18 mouse cellular contexts compared by ENCODE assay signal in genomic region chr8:54864761-54865064, GRCm38 (mm10). TPM values are rescaled to one million over a fixed set of nuclear protein-coding genes. Genes with fewer than 3 reads are reported as not detected.
DNase-seq lines count a peak whose midpoint lies in the region; ATAC-seq and TF ChIP-seq lines count a peak whose summit lies in the region.
"Had no signal": no experiment of that assay in that cellular context is flagged by ENCODE, and none has a peak within 500 bp of the region (broad histone marks: within the 10 kb centered on the region; RNA-seq: fewer than 3 reads in every experiment).

No protein-coding gene starts in this region.

- H3K4me3 ChIP-seq in hindbrain, embryonic 14.5 days (replicated peaks; ENCODE audit: low read length): no peak overlapping the region
- H3K4me3 ChIP-seq in hindbrain, embryonic 12.5 days: no peak overlapping the region
- no peak overlapping the region for H3K4me3 ChIP-seq in forebrain, embryonic 16.5 days (replicated peaks; ENCODE audit: low read length)
- no peak overlapping the region for H3K4me3 ChIP-seq in midbrain, embryonic 16.5 days (ENCODE audit: low read depth, low read length)
- H3K4me3 ChIP-seq: embryonic facial prominence, embryonic 10.5 days; neural tube, embryonic 12.5 days had no signal

- peaks cover 10% of the 10 kb centered on the region for H3K4me1 ChIP-seq in hindbrain, embryonic 14.5 days (replicated peaks; ENCODE audit: control insufficient read depth, insufficient read depth, low read length)
- H3K4me1 ChIP-seq in hindbrain, embryonic 12.5 days: no peaks in the 10 kb centered on the region
- peaks cover 8% of the 10 kb centered on the region for H3K4me1 ChIP-seq in forebrain, embryonic 16.5 days (replicated peaks; ENCODE audit: control insufficient read depth, insufficient read depth, low read length)
- peaks cover 12% of the 10 kb centered on the region for H3K4me1 ChIP-seq in midbrain, embryonic 16.5 days (ENCODE audit: control insufficient read depth, insufficient read depth, low read length)
- H3K4me1 ChIP-seq: embryonic facial prominence, embryonic 10.5 days; neural tube, embryonic 12.5 days had no signal

- no peak for DNase-seq in hindbrain, embryonic 14.5 days (ENCODE audit: low spot score)
- peak; percentile 83 for DNase-seq in brain, embryonic 14.5 days (ENCODE audit: low read depth)
- no peak for DNase-seq in cerebellum, postnatal 10 days
- DNase-seq: adrenal gland, postnatal 14 days; B cell, adult 2 months; cerebellum, postnatal 14 days; gastrocnemius, postnatal 36 days; heart, postnatal 10 days; kidney, postnatal 4 days; liver; liver, postnatal 0 days; lung, postnatal 4 days had no signal

- H3K4me2 ChIP-seq in hindbrain, embryonic 14.5 days (replicated peaks): no peak overlapping the region; the same call in 1 of the 2 replicates
- no peak overlapping the region for H3K4me2 ChIP-seq in hindbrain, embryonic 12.5 days (replicated peaks)
- no peak overlapping the region for H3K4me2 ChIP-seq in forebrain, embryonic 16.5 days (ENCODE audit: low read length)
- peak overlapping the region; percentile 5; the same call in 1 of the 2 replicates for H3K4me2 ChIP-seq in midbrain, embryonic 16.5 days (ENCODE audit: low read length)
- H3K4me2 ChIP-seq: neural tube, embryonic 12.5 days had no signal

- H3K36me3 ChIP-seq in hindbrain, embryonic 14.5 days (replicated peaks; ENCODE audit: control insufficient read depth, insufficient read depth): no peaks in the 10 kb centered on the region
- H3K36me3 ChIP-seq in hindbrain, embryonic 12.5 days: no peaks in the 10 kb centered on the region
- H3K36me3 ChIP-seq in forebrain, embryonic 16.5 days (ENCODE audit: control insufficient read depth, insufficient read depth): no peaks in the 10 kb centered on the region
- no peaks in the 10 kb centered on the region for H3K36me3 ChIP-seq in midbrain, embryonic 16.5 days (ENCODE audit: control insufficient read depth, insufficient read depth, low read length)
- H3K36me3 ChIP-seq: embryonic facial prominence, embryonic 10.5 days; neural tube, embryonic 12.5 days had no signal

- WGBS in hindbrain, embryonic 14.5 days: 45% methylated on average over 1 of the region's 1 CpGs
- 48% methylated on average over 1 of the region's 1 CpGs for WGBS in hindbrain, embryonic 12.5 days
- 33% methylated on average over 1 of the region's 1 CpGs for WGBS in forebrain, embryonic 16.5 days
- WGBS in midbrain, embryonic 16.5 days: 19% methylated on average over 1 of the region's 1 CpGs

- no peak overlapping the region for H3K9ac ChIP-seq in hindbrain, embryonic 14.5 days
- H3K9ac ChIP-seq in hindbrain, embryonic 12.5 days: no peak overlapping the region
- no peak overlapping the region for H3K9ac ChIP-seq in forebrain, embryonic 16.5 days (replicated peaks; ENCODE audit: low read depth, low read length)
- H3K9ac ChIP-seq in midbrain, embryonic 16.5 days (ENCODE audit: low read depth, low read length): no peak overlapping the region
- H3K9ac ChIP-seq: liver, postnatal 0 days; neural tube, embryonic 12.5 days had no signal

- H3K27ac ChIP-seq in hindbrain, embryonic 14.5 days: peak overlapping the region; percentile 72
- no peak overlapping the region for H3K27ac ChIP-seq in hindbrain, embryonic 12.5 days
- H3K27ac ChIP-seq in forebrain, embryonic 16.5 days (ENCODE audit: low read length): peak overlapping the region; percentile 62
- peak overlapping the region; percentile 75 for H3K27ac ChIP-seq in midbrain, embryonic 16.5 days (ENCODE audit: low read length)
- H3K27ac ChIP-seq: embryonic facial prominence, embryonic 10.5 days; neural tube, embryonic 12.5 days had no signal

- ATAC-seq in hindbrain, embryonic 14.5 days (ENCODE audit: low FRiP score): no peak
- no peak for ATAC-seq in hindbrain, embryonic 12.5 days (ENCODE audit: low FRiP score)
- ATAC-seq in forebrain, embryonic 16.5 days: peak; percentile 75
- peak; percentile 70; the same call in 1 of the 2 replicates for ATAC-seq in midbrain, embryonic 16.5 days
- ATAC-seq in inflammation-experienced regulatory T-cells, adult 6 months: no peak
- ATAC-seq: liver, postnatal 0 days had no signal

- no peaks in the 10 kb centered on the region for H3K9me3 ChIP-seq in hindbrain, embryonic 14.5 days (ENCODE audit: control insufficient read depth, low read length)
- no peaks in the 10 kb centered on the region for H3K9me3 ChIP-seq in hindbrain, embryonic 12.5 days (replicated peaks)
- H3K9me3 ChIP-seq in forebrain, embryonic 16.5 days (ENCODE audit: control insufficient read depth, low read length): no peaks in the 10 kb centered on the region
- H3K9me3 ChIP-seq in midbrain, embryonic 16.5 days (replicated peaks; ENCODE audit: control insufficient read depth, low read length, poor library complexity, severe bottlenecking): no peaks in the 10 kb centered on the region; the same call in 1 of the 2 replicates
- H3K9me3 ChIP-seq: embryonic facial prominence, embryonic 10.5 days; neural tube, embryonic 12.5 days had no signal

- no peak for TF ChIP-seq POLR2A in brain, embryonic 14.5 days (IDR thresholded peaks at IDR 0.05; ENCODE audit: borderline replicate concordance, extremely low read depth, insufficient read depth, insufficient read length, poor library complexity, severe bottlenecking)

- TF ChIP-seq CTCF in brain, embryonic 14.5 days (IDR thresholded peaks at IDR 0.05; ENCODE audit: borderline replicate concordance, extremely low read depth, insufficient read depth, insufficient read length): no peak

- H3K27me3 ChIP-seq in hindbrain, embryonic 14.5 days (ENCODE audit: control insufficient read depth, insufficient read depth, low read length): no peaks in the 10 kb centered on the region
- no peaks in the 10 kb centered on the region for H3K27me3 ChIP-seq in hindbrain, embryonic 12.5 days
- H3K27me3 ChIP-seq in forebrain, embryonic 16.5 days (replicated peaks; ENCODE audit: control insufficient read depth, insufficient read depth, low read length): no peaks in the 10 kb centered on the region
- H3K27me3 ChIP-seq in midbrain, embryonic 16.5 days (ENCODE audit: control insufficient read depth, insufficient read depth, low read depth, low read length): no peaks in the 10 kb centered on the region
- H3K27me3 ChIP-seq: neural tube, embryonic 12.5 days had no signal

RNA-seq across cellular contexts. Expression of gene Wdr17, which starts 22.3 kb away (rescaled TPM):
- polyA plus RNA-seq in hindbrain, embryonic 14.5 days (2014; fragmentation: Nextera tagmentation; extraction: Ambion mirVana): 13.4 and 16.8 TPM in 2 replicates
- polyA plus RNA-seq in hindbrain, embryonic 12.5 days (2016; fragmentation: Nextera tagmentation; extraction: Ambion mirVana): 5.7 and 8.0 TPM in 2 replicates
- 11.8 and 13.2 TPM in 2 replicates for polyA plus RNA-seq in brain, embryonic 14.5 days (2012; rRNA removed)
- polyA plus RNA-seq in forebrain, embryonic 16.5 days (2015; fragmentation: Nextera tagmentation; extraction: Ambion mirVana): 15.9 and 19.2 TPM in 2 replicates
- 19.4 and 22.3 TPM in 2 replicates for polyA plus RNA-seq in midbrain, embryonic 16.5 days (2015; fragmentation: Nextera tagmentation; extraction: Ambion mirVana)
- not detected for polyA plus RNA-seq in inflammation-experienced regulatory T-cells, adult 6 months (2017; shearing (Covaris generic))
- polyA plus RNA-seq: liver, postnatal 0 days had no signal

Comparison
In these comparisons a context has a peak if more than half of its experiments do, and no peak if none do; other contexts are left out.
1. ATAC-seq: peak in forebrain, embryonic 16.5 days (single experiment) and midbrain, embryonic 16.5 days (single experiment); none in hindbrain, embryonic 14.5 days (single experiment), hindbrain, embryonic 12.5 days (single experiment) and inflammation-experienced regulatory T-cells, adult 6 months (single experiment).